Mouse (Mus musculus) ES-Bruce4 (cell line): ENCODE measurements at regions not wholly inside any gene's neighbourhood (a gene's known extent, or its start where the extent isn't known, plus 50 kb on each side); places are given as distances from the start of the nearest gene placed in this dataset.
"Not testable (repeated sequence)": the region's sequence is repeated elsewhere in the genome, so short reads cannot be mapped to it uniquely, and the experiment has no call there.

ENCODE experiments used
- H3K27ac ChIP-seq: 2 replicates; pipeline ENCODE4 v1.5.1; 2012; ENCODE audit warnings: low read length, inconsistent platforms; ENCODE audit not compliant: insufficient read depth
- H3K27me3 ChIP-seq: 2 replicates; pipeline ENCODE4 v1.6.1; 2012; ENCODE audit warnings: mild to moderate bottlenecking, low read length, inconsistent platforms; ENCODE audit not compliant: control insufficient read depth, poor library complexity, insufficient read depth, severe bottlenecking
- H3K36me3 ChIP-seq: 2 replicates; pipeline ENCODE4 v1.6.1; 2012; ENCODE audit warnings: inconsistent platforms, mild to moderate bottlenecking, low read length, moderate library complexity; ENCODE audit not compliant: control insufficient read depth, poor library complexity, insufficient read depth, severe bottlenecking
- H3K4me1 ChIP-seq: one replicate; pipeline ENCODE4 v1.8.1; 2011; ENCODE audit warnings: low read length; ENCODE audit not compliant: control insufficient read depth, insufficient read depth
- H3K4me3 ChIP-seq: 2 replicates; pipeline ENCODE4 v1.5.1; 2011; ENCODE audit warnings: low read depth, mild to moderate bottlenecking, low read length
- H3K9ac ChIP-seq: 2 replicates; pipeline ENCODE4 v1.6.1; 2012; ENCODE audit warnings: low read depth, mild to moderate bottlenecking, inconsistent platforms; ENCODE audit not compliant: poor library complexity, severe bottlenecking
- H3K9me3 ChIP-seq: replicated peaks from 2 replicates; pipeline ENCODE4 v1.6.1; 2012; ENCODE audit warnings: mild to moderate bottlenecking, low read length, inconsistent platforms; ENCODE audit not compliant: control insufficient read depth, poor library complexity, insufficient read depth, severe bottlenecking
- CTCF ChIP-seq: IDR thresholded peaks from one replicate; pipeline ENCODE4 v1.8.1; 2011; ENCODE audit warnings: low read depth, low read length
- EP300 ChIP-seq: IDR thresholded peaks from 2 replicates; pipeline ENCODE4 v1.6.1; 2011; ENCODE audit warnings: low read depth, low read length; ENCODE audit not compliant: insufficient read depth
- POLR2A ChIP-seq: IDR thresholded peaks from one replicate; pipeline ENCODE4 v1.8.1; 2011; ENCODE audit warnings: low read length; ENCODE audit not compliant: insufficient read depth

DNA sequence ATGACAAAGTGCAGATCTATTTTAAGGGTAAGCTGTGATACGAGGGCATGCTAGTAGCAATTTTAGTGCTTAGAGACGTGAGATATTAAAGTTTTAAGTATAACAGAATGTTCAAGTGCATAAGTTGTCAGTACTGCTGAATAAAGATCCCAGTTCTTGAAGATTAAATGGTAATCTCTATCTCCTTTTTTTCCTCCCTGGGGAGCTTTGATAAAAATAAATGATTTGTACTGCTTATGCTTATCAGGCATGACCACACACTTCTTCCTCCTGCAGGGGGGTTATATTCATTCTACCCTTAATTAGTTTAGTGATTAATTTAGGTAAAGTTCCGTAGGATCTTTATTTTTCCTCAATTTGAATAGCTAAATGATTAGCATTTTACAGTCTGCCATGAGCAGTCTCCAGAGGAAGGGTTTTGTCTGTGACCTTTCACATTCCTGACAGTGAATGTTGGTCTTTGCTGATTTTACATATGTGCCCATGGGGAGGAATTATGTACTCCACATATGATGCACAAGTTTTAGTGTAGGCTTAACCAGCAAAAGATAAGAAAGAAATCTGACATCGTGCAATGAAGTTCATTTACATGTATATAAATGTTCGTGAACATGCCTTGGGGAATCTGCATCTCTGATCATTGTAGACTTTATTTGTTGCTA, 515.5 kb downstream of the Nova1 start:
- Histone ChIP-seq H3K27me3 (no peaks in the 10 kb centered on the region), H3K36me3 (no peaks in the 10 kb centered on the region), H3K4me3 (no peak overlapping the region), H3K4me1 (no peaks in the 10 kb centered on the region), H3K9ac (no peak overlapping the region), H3K9me3 (no peaks in the 10 kb centered on the region), H3K27ac (no peak overlapping the region)
- no peak for TF ChIP-seq CTCF

DNA sequence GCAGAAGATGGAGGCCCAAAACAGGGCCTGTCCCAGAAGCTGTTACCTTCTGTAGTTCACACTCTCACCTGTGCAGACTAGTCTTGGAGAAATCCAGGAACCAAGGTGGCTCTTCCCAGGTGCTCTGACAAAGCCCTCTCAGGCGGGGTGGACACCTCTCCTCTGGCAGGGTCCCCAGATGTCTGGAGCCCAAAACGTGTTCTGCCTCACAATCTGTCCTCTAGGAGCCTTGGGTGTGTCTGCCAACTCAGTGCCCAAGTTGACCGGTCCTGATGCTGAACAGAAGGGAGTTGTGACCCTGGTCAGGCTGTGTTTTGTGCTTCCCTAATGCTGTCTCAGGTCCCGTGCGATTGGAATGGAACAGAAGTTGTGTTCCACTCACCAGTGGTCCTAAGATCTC, 519.8 kb downstream of the Nova1 start:
- H3K27me3 ChIP-seq: no peaks in the 10 kb centered on the region
- TF ChIP-seq CTCF (no peak), POLR2A (no peak), EP300 (no peak)
- no peak overlapping the region for H3K4me3 ChIP-seq
- H3K36me3 ChIP-seq: no peaks in the 10 kb centered on the region
- H3K9ac ChIP-seq: no peak overlapping the region
- H3K27ac ChIP-seq: no peak overlapping the region
- no peaks in the 10 kb centered on the region for H3K9me3 ChIP-seq
- no peaks in the 10 kb centered on the region for H3K4me1 ChIP-seq

GRCm38 (mm10) chr12:46284519-46284918, 534.2 kb downstream of the Nova1 start:
- no peaks in the 10 kb centered on the region for H3K4me1 ChIP-seq
- H3K4me3 ChIP-seq: no peak overlapping the region
- H3K27me3 ChIP-seq: no peaks in the 10 kb centered on the region
- no peaks in the 10 kb centered on the region for H3K36me3 ChIP-seq
- TF ChIP-seq POLR2A: no peak
- TF ChIP-seq EP300: no peak
- no peak for TF ChIP-seq CTCF
- H3K9ac ChIP-seq: no peak overlapping the region
- no peak overlapping the region for H3K27ac ChIP-seq
- H3K9me3 ChIP-seq: no peaks in the 10 kb centered on the region

- H3K36me3 ChIP-seq: no peaks in the 10 kb centered on the region
- no peak overlapping the region for H3K4me3 ChIP-seq
- H3K27ac ChIP-seq: no peak overlapping the region
- H3K4me1 ChIP-seq: no peaks in the 10 kb centered on the region
- no peaks in the 10 kb centered on the region for H3K27me3 ChIP-seq
- no peaks in the 10 kb centered on the region for H3K9me3 ChIP-seq
- no peak for TF ChIP-seq CTCF
- no peak for TF ChIP-seq EP300
- no peak for TF ChIP-seq POLR2A
- no peak overlapping the region for H3K9ac ChIP-seq
Measured at GRCm38 (mm10) chr12:46248402-46249018, 570.2 kb downstream of the Nova1 start.

DNA sequence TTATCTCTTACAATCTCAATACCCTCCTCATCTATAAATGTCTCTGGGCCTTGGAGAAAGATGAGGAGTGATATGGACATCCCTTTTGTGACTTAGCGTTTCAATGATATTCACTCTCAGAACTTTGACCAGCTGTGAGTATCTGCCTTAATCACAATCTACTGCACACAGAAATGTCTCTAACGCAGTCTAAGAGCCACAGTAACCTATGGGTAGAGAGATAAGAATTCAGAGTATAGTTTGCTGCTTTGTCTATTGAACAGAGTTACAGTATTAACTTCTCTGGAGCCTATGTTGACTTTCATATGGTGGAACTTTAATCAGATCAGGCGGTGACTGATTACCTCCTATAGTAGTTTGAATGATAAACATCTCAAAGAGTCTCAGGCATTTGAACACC, 573.8 kb downstream of the Nova1 start:
- H3K36me3 ChIP-seq: no peaks in the 10 kb centered on the region
- no peaks in the 10 kb centered on the region for H3K9me3 ChIP-seq

DNA sequence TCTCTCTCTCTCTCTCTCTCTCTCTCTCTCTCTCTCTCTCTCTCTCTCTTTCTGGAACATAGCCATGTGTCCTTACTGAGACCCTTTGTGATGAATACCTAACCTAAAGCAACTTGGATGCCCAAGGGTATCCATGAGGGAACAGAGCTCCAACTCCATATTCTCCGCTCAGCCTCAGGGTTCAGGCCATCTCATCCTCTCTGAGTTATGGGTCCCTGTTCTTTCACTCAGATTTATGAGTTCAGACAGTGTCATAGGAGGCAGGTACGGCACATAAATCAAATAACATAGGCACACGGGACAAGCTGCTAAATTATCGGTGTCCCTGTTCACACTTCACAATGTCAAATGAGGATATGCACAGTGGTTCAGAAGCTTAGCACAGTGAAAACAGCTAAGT, 586.4 kb downstream of the Nova1 start:
- Histone ChIP-seq H3K4me3 (no peak overlapping the region), H3K36me3 (no peaks in the 10 kb centered on the region), H3K9me3 (no peaks in the 10 kb centered on the region), H3K27ac (no peak overlapping the region), H3K27me3 (no peaks in the 10 kb centered on the region), H3K4me1 (no peaks in the 10 kb centered on the region), H3K9ac (no peak overlapping the region)
- no peak for TF ChIP-seq CTCF
- no peak for TF ChIP-seq EP300
- no peak for TF ChIP-seq POLR2A

More for the DNA sequence above, 573.8 kb downstream of the Nova1 start:
- H3K27me3 ChIP-seq: no peaks in the 10 kb centered on the region
- no peak overlapping the region for H3K9ac ChIP-seq
- no peak for TF ChIP-seq CTCF
- no peak for TF ChIP-seq POLR2A
- no peak overlapping the region for H3K27ac ChIP-seq
- no peak overlapping the region for H3K4me3 ChIP-seq
- no peaks in the 10 kb centered on the region for H3K4me1 ChIP-seq

- H3K4me3 ChIP-seq, H3K9me3 ChIP-seq, H3K27me3 ChIP-seq, H3K4me1 ChIP-seq, H3K27ac ChIP-seq, H3K36me3 ChIP-seq, H3K9ac ChIP-seq: not testable (repeated sequence)
Measured at GRCm38 (mm10) chr12:46215328-46215727, 603.4 kb downstream of the Nova1 start.
